Mouse (Mus musculus): ENCODE data around the gene Slc22a26. TPM values are rescaled to one million over a fixed set of nuclear protein-coding genes. Genes with fewer than 3 reads are reported as not detected.

Gene Slc22a26
- not detected in 4 replicates for total RNA-seq (2023; ENCODE audit: inconsistent age)

GRCm38 (mm10) chr19:7802571-7802970 lies at the start of gene Slc22a26:
Slc22a26 (minus strand) TSS chr19:7802667.

Other genes with a start within 250 kb of the Slc22a26 start
- 14.2 to 15.5 TPM (median 15.1 TPM) in 4 replicates for gene Pla2g16, start 245.2 kb downstream of the Slc22a26 start, total RNA-seq (2023; ENCODE audit: inconsistent age)
- gene Lgals12, start 195.5 kb downstream of the Slc22a26 start, total RNA-seq (2023; ENCODE audit: inconsistent age) = not detected in 4 replicates
- gene Hrasls5, start 190.1 kb downstream of the Slc22a26 start, total RNA-seq (2023; ENCODE audit: inconsistent age) = not detected in 4 replicates
- not detected in 4 replicates for gene Slc22a19, start 91.4 kb downstream of the Slc22a26 start, total RNA-seq (2023; ENCODE audit: inconsistent age)
- gene Slc22a27, start 163.4 kb upstream of the Slc22a26 start, total RNA-seq (2023; ENCODE audit: inconsistent age) = not detected in 4 replicates

All from B cell, adult (primary cell).